Mouse (Mus musculus) frontal cortex, postnatal 36 days (tissue): ENCODE results near the gene Fyb.

Source experiments
- DNase-seq, 2 experiments: peaks; one replicate each; pipeline ENCODE4 v3.0.0; 2022; ENCODE audit warnings: low spot score in 2 of 2

Gene Fyb

DNA sequence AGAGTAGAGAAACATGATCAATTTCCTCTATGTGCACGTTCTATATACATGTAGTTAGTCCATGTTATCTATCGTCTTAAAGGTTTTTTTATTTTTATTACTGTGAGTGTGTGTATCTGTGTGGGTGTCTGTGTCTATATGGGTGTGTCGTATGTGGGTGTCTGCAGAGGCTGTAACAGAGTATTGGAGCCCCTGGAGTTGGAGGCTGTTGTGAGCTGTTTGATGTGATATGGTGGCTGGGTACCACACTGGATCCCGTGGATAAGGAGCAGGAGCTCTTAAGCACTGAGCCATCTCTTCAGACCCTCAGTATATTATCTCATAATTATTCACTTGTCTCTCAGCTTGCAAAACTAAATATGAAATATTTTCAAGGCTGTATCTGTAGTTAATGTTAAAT is 135.4 kb downstream of the Fyb start:
- no peak for DNase-seq

- DNase-seq: no peak
These were observed 139.3 kb downstream of the Fyb start for GRCm38 (mm10) chr15:6661951-6662350.

DNA sequence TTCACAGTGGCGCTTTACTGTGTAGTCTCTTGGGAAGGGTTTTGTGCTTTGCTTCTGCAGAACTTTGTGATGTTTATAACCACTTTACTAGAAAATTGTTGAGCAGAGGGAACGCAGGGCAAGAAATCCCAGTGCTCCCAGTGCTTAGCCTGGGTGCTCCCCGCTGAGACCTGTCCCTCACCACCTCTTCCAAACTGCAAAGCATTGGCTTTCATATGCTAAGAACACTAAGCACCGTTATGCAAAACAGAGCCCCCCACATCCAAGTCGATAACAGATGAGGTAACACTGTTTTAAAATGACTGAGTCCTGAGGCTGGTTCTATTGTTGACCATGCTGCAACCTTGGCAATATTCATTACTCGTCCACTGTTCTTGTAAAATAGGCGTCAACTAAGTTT is 141.3 kb downstream of the Fyb start:
- DNase-seq: no peak

GRCm38 (mm10) chr15:6666072-6666471 is 143.4 kb downstream of the Fyb start:
- DNase-seq: no peak

DNA sequence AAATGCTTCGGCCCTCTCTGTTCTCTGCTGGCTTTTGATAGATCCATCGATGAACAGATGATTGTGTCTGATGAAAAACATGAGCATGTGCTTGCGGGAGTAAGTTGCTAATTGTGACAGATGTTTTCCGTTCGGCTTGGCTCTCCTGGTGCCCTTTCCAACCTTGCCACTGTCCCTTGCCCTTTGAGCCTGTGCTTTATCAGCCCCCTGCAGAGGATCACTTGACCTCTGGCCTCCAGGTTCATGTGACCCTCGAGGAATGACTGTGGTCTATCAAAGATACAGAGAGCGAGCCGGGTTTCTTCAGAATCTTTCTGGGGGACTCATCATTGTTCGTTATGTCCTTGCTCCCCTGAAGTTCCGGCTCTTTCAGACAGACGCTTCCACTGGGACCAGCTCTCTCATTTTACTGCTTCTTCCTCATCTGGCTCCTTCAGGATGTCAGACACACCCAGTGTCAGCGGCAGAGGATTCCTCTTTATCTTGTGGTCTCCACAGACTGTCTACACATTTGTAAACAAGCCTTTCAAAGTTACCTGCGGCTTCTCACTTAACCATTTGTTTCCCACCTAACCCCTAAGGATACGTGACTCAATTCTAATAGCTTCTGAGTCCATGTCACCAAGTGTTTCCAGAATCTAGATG is 146.3 kb downstream of the Fyb start:
- DNase-seq: no peak

DNA sequence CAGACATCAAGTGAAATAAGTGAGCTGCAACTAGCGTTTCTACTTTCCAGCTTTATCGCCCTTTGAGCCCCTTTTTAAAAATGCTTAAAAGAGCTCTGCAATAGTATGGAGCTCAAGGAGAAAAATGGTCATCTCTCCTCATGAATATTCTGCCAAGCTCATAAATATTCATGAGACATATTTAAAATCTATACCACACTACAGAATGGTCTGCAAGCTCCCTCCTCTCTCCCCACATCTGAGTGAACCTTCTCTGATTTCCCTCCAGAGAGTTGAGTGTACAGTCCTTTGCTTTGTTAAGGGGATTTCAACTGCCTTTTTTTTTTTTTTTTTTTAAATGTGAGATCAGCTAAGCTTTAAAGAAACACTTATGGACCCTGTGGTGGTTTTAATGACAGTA is 155.8 kb downstream of the Fyb start:
- DNase-seq: no peak

GRCm38 (mm10) chr15:6702164-6702563 is 179.5 kb downstream of the Fyb start:
- no peak for DNase-seq

GRCm38 (mm10) chr15:6705351-6705901 is 182.8 kb downstream of the Fyb start:
- no peak for DNase-seq

DNA sequence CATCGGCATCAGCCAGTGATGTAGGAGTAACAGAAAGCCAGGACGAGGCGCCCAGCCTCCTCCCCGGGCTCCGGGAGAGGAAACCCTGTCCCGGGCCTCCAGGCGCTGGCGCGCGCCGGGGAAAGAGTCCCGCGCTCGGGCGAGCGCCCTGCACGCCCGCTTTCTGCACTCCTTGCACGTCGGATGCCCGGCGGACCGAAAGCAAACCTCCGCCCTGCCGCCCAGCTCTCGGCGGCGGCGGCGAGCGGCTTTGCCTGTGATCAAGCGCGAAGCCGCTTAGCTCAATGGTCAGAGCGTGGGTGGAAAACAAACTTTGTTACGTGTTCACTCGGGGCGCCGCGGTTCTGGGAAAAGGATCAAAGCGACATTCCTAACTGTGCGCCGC is 184.9 kb downstream of the Fyb start:
- peak; percentile 47 to 64 for DNase-seq

DNA sequence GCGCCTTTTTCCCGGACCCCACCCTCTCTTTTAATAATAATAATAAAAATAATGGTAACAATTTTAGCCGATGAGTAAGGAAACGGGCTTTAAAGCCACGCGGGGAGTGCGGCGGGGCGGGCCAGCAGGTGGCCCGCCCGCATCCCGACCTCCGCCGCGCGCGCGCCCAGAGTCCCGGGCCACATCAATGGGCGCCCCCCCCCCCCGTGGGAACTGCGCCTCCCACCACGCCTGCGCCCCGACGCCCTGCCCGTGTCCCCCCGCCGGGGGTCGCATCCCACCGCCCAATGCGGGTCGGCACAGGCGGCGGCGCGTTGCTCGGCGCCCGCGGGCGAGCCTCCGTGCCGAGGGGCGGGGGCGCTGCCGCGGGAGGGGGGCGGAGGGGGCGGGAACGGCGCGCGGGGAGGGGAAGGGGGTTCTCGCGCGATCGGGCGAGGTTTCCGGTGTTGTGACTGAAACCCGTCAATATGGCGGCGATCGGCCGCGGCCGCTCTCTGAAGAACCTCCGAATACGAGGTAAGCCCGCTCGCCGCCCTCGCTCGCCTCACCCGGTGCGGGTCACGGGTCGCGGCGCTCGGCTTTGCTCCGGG is 185.4 kb downstream of the Fyb start, which contains the start of gene Rictor:
Rictor (plus strand) TSS at position 444 of the 590 bp plus-strand sequence.
- DNase-seq: peak; percentile 60

DNA sequence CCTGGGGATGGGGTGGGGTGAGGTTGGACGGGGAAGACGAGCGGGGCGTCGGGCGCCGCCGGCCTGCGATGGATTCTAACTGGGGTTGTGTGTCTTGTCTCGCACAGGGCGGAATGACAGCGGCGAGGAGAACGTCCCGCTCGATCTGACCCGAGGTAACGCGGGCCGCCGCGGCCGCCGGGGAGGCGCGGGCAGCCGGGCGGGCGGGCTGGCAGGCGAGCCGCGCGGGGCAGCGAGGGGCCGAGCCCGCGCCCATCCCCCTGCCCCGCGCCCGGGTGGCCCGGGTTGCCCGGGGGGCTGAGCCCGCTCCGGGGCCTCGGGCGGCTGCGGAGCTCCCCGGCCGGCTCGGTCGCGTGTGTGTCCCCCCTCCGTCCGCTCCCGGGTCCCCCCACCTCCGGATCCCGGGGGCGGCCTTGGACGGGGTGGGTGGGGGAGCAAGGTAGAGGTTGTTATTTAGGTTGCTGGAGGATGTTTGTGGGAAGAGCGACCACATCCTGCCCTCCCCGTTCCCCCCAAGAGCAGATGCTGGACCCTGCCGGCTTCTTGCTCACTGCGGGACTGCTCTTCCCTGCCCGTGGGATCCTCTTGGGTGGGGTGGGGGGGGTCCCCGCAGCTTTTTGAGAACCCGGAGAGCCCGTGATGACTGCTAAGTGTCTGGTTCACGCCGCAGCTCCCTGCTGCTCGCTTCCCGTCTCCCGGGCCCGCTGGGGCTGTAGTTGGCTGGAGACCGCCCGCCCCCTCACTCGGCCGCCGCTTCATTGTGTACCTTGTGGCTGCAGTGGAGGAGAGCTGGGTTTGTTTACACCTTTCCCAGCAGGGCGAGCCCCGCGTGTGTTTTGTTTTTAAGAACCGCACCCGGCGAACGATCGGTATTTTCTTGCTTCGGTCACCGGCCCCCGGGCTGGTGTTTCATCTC is 186.1 kb downstream of the Fyb start:
- DNase-seq: peak; percentile 54 to 56

DNA sequence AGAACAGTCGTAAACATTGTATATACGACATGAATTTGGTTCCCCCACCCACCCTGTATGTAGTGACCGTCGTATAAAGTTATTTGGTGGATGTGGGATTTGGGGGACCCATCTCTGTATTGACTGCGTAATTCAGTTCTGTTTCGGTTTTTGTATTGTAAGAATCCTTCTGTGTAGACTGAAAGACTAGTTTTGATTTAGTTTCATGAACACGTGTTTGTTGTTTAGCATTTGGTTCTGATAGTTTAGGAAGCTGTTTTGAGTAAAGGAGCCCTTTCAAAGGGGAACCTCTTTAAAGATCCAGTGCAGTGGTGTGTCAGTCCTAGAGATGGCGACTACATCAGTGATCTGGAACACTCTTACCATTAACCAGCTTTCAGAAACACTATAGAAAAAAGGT is 187.0 kb downstream of the Fyb start:
- DNase-seq: no peak

DNA sequence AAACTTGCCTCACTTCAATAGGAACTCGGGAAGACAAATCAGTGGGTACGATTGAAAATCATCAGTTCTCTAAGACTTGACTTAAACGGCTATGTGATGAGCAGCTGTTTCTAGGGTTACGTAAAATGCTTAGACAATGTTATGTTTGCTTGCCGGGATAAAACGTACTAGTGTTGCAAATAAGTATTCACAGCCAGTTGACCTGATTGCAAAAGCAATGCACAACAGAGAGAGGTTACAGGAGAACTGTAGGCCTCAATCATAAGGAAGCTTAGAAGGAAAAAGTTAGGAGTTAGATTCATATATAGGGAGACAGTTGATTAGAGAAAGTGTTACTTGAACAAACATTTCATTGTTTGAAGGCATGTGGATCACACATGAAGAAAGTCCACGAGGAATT is 187.7 kb downstream of the Fyb start:
- DNase-seq: no peak

DNA sequence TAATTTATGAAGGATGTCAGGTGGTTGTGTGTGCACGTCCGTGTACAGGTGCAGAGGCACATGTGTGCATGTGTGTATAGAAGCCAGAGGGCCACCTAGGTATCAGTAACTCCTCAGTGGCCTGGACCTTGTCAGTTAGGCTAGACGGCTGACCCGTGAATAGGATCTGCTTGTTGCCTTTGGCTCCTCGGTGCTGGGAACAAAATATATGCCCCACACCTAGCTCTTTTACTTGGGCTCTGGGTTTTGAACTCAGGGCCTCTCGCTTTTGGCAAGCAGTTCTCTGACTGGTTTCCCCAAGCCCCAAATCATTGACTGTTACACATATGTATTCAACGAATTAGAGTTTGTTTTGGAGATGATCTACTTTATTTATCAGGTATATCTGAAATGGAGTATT is 188.6 kb downstream of the Fyb start:
- DNase-seq: no peak
